Mouse (Mus musculus): ENCODE data around the gene Abcf3. TPM values are rescaled to one million over a fixed set of nuclear protein-coding genes. Genes with fewer than 3 reads are reported as not detected.

The Abcf3 gene
- total and polyA plus RNA-seq, 3 experiments, result 46.5 to 79.6 TPM; not detected in 1

GRCm38 (mm10) chr16:20548096-20548948, at the start of gene Abcf3 (continued):
- no peak; the same call in 1 of the 2 replicates for TF ChIP-seq KAT2A (conservative IDR thresholded peaks at IDR 0.05; ENCODE audit: low read depth, low read length)
- TF ChIP-seq TCF12 (IDR thresholded peaks at IDR 0.05; ENCODE audit: low read depth, low read length), result peak; percentile 50; the same call in 1 of the 2 replicates
- TF ChIP-seq ZMIZ1 (IDR thresholded peaks at IDR 0.05; ENCODE audit: low read depth, low read length), result peak; percentile 65
- no peak for TF ChIP-seq ZC3H11A (IDR thresholded peaks at IDR 0.05; ENCODE audit: low read depth, low read length)
- no peak for TF ChIP-seq CHD2 (IDR thresholded peaks at IDR 0.05; ENCODE audit: low read length)

- peak within 1 kb of the TSS; percentile 95 for H3K9ac ChIP-seq (ENCODE audit: control insufficient read depth, low read depth, low read length, poor library complexity, severe bottlenecking)
- peaks cover 11 to 17% of the 10 kb centered on the region in 2 experiments for H3K36me3 ChIP-seq (ENCODE audit: control insufficient read depth in 1 of 2, insufficient read depth in 2 of 2, low read length in 2 of 2)
- no peaks in the 10 kb centered on the region for H3K9me3 ChIP-seq (replicated peaks; ENCODE audit: insufficient read depth, low read length)
- H3K4me1 ChIP-seq (ENCODE audit: control insufficient read depth in 1 of 2, insufficient read depth in 2 of 2, low read length in 2 of 2), result peaks cover 5 to 8% of the 10 kb centered on the region in 2 experiments
- peaks cover 11% of the 10 kb centered on the region for H3K79me2 ChIP-seq (ENCODE audit: control insufficient read depth, insufficient read depth, low read length, poor library complexity)
- H3K4me3 ChIP-seq (ENCODE audit: control insufficient read depth in 1 of 2, insufficient read depth in 1 of 2, low read depth in 2 of 2, low read length in 2 of 2), result peak within 1 kb of the TSS; percentile 98 to 100
- peak within 1 kb of the TSS; percentile 67 for H3K27ac ChIP-seq (ENCODE audit: control insufficient read depth, low read depth, low read length)
- peak; percentile 98 for DNase-seq (ENCODE audit: low read depth, low spot score)
- no peaks in the 10 kb centered on the region for H3K27me3 ChIP-seq (ENCODE audit: control insufficient read depth in 1 of 2, insufficient read depth in 2 of 2, low read length in 2 of 2)
- no peak; the same call in 1 of the 2 replicates for TF ChIP-seq MYB (IDR thresholded peaks at IDR 0.05; ENCODE audit: low read depth, low read length)
- no peak for TF ChIP-seq CHD2 (IDR thresholded peaks at IDR 0.05; ENCODE audit: low read length)
- TF ChIP-seq TBP (IDR thresholded peaks at IDR 0.05; ENCODE audit: low read depth, low read length), result peak; percentile 73; the same call in 1 of the 2 replicates
- 0 out of 2 replicates have a peak, but pooled peaks have one; percentile 48 for TF ChIP-seq CHD1 (IDR thresholded peaks at IDR 0.05; ENCODE audit: low read depth, low read length)
- peak; percentile 84 for TF ChIP-seq MAX (IDR thresholded peaks at IDR 0.05; ENCODE audit: low read length)
- peak; percentile 45; the same call in 1 of the 2 replicates for TF ChIP-seq USF1 (IDR thresholded peaks at IDR 0.05; ENCODE audit: low read depth, low read length)
- peak; percentile 98 for TF ChIP-seq SIN3A (IDR thresholded peaks at IDR 0.05; ENCODE audit: low read length)
- TF ChIP-seq NELFE (IDR thresholded peaks at IDR 0.05; ENCODE audit: low read depth, low read length), result peak; percentile 91
- TF ChIP-seq ELF1 (IDR thresholded peaks at IDR 0.05; ENCODE audit: low read depth, low read length), result peak; percentile 82
- no peak for TF ChIP-seq USF2 (IDR thresholded peaks at IDR 0.05; ENCODE audit: borderline replicate concordance in 1 of 2, insufficient read depth in 1 of 2, low read depth in 1 of 2, low read length in 2 of 2)
- peak; percentile 90 for TF ChIP-seq MYC (IDR thresholded peaks at IDR 0.05; ENCODE audit: low read depth, low read length)
- peak; percentile 75; the same call in 1 of the 2 replicates for TF ChIP-seq MAZ (IDR thresholded peaks at IDR 0.05; ENCODE audit: low read depth, low read length)
- TF ChIP-seq ZKSCAN1 (IDR thresholded peaks at IDR 0.05; ENCODE audit: low read depth, low read length), result no peak
- TF ChIP-seq MAFK (IDR thresholded peaks at IDR 0.05; ENCODE audit: borderline replicate concordance, low read depth, low read length), result no peak; the same call in 1 of the 2 replicates
- TF ChIP-seq MEF2A (IDR thresholded peaks at IDR 0.05; ENCODE audit: extremely low read depth, insufficient replicate concordance, low read depth, low read length, poor library complexity, severe bottlenecking), result no peak
- 0 out of 2 replicates have a peak, but pooled peaks have one; percentile 22 for TF ChIP-seq E2F4 (IDR thresholded peaks at IDR 0.05; ENCODE audit: borderline replicate concordance, low read depth, low read length)
- 0 out of 2 replicates have a peak, but pooled peaks have one; percentile 14 for TF ChIP-seq ZC3H11A (IDR thresholded peaks at IDR 0.05; ENCODE audit: low read depth, low read length)
- TF ChIP-seq NRF1 (IDR thresholded peaks at IDR 0.05; ENCODE audit: insufficient read depth, low read depth, low read length, poor library complexity, severe bottlenecking), result peak; percentile 77
- TF ChIP-seq ZNF384 (IDR thresholded peaks at IDR 0.05; ENCODE audit: low read depth, low read length), result peak; percentile 45; the same call in 1 of the 2 replicates
- no peak for TF ChIP-seq GATA1 (IDR thresholded peaks at IDR 0.05; ENCODE audit: low read depth, low read length)
- peak in 1 of 2 experiments; percentile 51; a peak in 2 of 4 replicates for TF ChIP-seq EP300 (IDR thresholded peaks at IDR 0.05; ENCODE audit: low read depth in 1 of 2, low read length in 2 of 2)
- TF ChIP-seq RAD21 (IDR thresholded peaks at IDR 0.05; ENCODE audit: low read depth, low read length), result no peak
- no peak for TF ChIP-seq JUND (IDR thresholded peaks at IDR 0.05; ENCODE audit: low read depth, low read length)
- no peak for TF ChIP-seq SMC3 (IDR thresholded peaks at IDR 0.05; ENCODE audit: low read depth, low read length)
- no peak for TF ChIP-seq TAL1 (IDR thresholded peaks at IDR 0.05; ENCODE audit: low read length)
- peak; percentile 83 for TF ChIP-seq ZMIZ1 (IDR thresholded peaks at IDR 0.05; ENCODE audit: low read depth, low read length)
- TF ChIP-seq GABPA (IDR thresholded peaks at IDR 0.05; ENCODE audit: low read depth, low read length), result no peak
- TF ChIP-seq MXI1 (IDR thresholded peaks at IDR 0.05; ENCODE audit: low read depth, low read length), result peak; percentile 94
Measured at GRCm38 (mm10) chr16:20498677-20499475, 49.5 kb upstream of the Abcf3 start, which contains the start of gene Eif2b5. Gene Eif2b5, plus strand, starts transcription at chr16:20498817.

All from MEL (cell line).